Mouse (Mus musculus) thymus, adult 2 months (tissue): ENCODE measurements at regions not wholly inside any gene's neighbourhood (a gene's known extent, or its start where the extent isn't known, plus 50 kb on each side); places are given as distances from the start of the nearest gene placed in this dataset.

Experiments
- DNase-seq: peaks from one replicate; pipeline ENCODE4 v3.0.0; 2021
- H3K27ac ChIP-seq: fragments of 200-500 bp; 2 replicates; pipeline ENCODE4 v1.5.1; 2012; ENCODE audit warnings: low read length, control low read depth; ENCODE audit not compliant: control insufficient read depth, insufficient read depth
- H3K27me3 ChIP-seq: fragments of 200-500 bp; 2 replicates; pipeline ENCODE4 v1.6.1; 2012; ENCODE audit warnings: mild to moderate bottlenecking, low read length, moderate library complexity, mixed read lengths; ENCODE audit not compliant: control insufficient read depth, insufficient read depth
- H3K36me3 ChIP-seq: fragments of 200-500 bp; 2 replicates; pipeline ENCODE4 v1.6.1; 2012; ENCODE audit warnings: mild to moderate bottlenecking, low read length, moderate library complexity; ENCODE audit not compliant: control insufficient read depth, insufficient read depth
- H3K4me1 ChIP-seq: fragments of 200-500 bp; replicated peaks from 2 replicates; pipeline ENCODE4 v1.6.1; 2012; ENCODE audit warnings: low read length; ENCODE audit not compliant: control insufficient read depth, insufficient read depth
- H3K4me3 ChIP-seq: fragments of 200-500 bp; 2 replicates; pipeline ENCODE4 v1.5.1; 2012; ENCODE audit warnings: mild to moderate bottlenecking, low read length, control low read depth, moderate library complexity; ENCODE audit not compliant: control insufficient read depth, insufficient read depth
- CTCF ChIP-seq: fragments of 200-500 bp; IDR thresholded peaks from 2 replicates; pipeline ENCODE4 v1.5.1; 2012; ENCODE audit warnings: mild to moderate bottlenecking, control low read depth, low read length, moderate library complexity, borderline replicate concordance; ENCODE audit not compliant: control insufficient read depth, poor library complexity, insufficient read depth; ENCODE audit errors: extremely low read depth
- POLR2A ChIP-seq: fragments of 200-500 bp; IDR thresholded peaks from 2 replicates; pipeline ENCODE4 v1.6.1; 2012; ENCODE audit warnings: mild to moderate bottlenecking, low read length, control low read depth, moderate library complexity; ENCODE audit not compliant: control insufficient read depth, poor library complexity, insufficient read depth; ENCODE audit errors: extremely low read depth
- WGBS: fragments of 180-500 bp; shearing (Covaris S2); methylation state at CpG from one replicate; pipeline ENCODE4 v1.1.7; 2018; 5-methylcytosine and 5-hydroxymethylcytosine counted together

DNA sequence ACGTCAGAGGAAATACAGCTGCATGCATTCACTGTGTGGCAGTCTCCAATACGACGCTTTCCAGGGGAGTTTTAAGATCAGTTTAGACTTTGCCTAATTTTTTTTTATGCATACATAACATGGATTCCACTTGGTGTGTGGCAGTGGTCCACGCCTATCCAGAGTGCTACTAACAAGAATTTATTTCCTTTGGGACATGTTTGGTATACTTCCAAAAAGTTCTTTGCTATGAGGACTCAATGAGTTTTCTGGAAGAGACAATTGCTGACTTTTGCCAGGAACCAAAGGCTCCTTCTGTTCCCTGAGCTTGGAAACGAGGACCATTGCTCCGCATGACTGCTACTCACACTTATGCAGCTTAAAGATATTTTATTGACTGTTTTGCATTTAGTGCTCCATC is 59.2 kb downstream of the Marcks start:
- H3K4me3 ChIP-seq: no peak overlapping the region
- DNase-seq: no peak
- H3K36me3 ChIP-seq: no peaks in the 10 kb centered on the region
- TF ChIP-seq CTCF (no peak), POLR2A (no peak)
- 92% methylated on average over 6 of the region's 6 CpGs for WGBS
- H3K27me3 ChIP-seq: no peaks in the 10 kb centered on the region
- H3K27ac ChIP-seq: no peak overlapping the region
- H3K4me1 ChIP-seq: no peaks in the 10 kb centered on the region

GRCm38 (mm10) chr10:37078439-37078838 is 60.3 kb downstream of the Marcks start:
- no peaks in the 10 kb centered on the region for H3K4me1 ChIP-seq
- no peak for DNase-seq
- H3K4me3 ChIP-seq: no peak overlapping the region
- 58% methylated on average over 5 of the region's 5 CpGs for WGBS
- no peaks in the 10 kb centered on the region for H3K36me3 ChIP-seq
- no peaks in the 10 kb centered on the region for H3K27me3 ChIP-seq
- no peak for TF ChIP-seq CTCF
- H3K27ac ChIP-seq: no peak overlapping the region

DNA sequence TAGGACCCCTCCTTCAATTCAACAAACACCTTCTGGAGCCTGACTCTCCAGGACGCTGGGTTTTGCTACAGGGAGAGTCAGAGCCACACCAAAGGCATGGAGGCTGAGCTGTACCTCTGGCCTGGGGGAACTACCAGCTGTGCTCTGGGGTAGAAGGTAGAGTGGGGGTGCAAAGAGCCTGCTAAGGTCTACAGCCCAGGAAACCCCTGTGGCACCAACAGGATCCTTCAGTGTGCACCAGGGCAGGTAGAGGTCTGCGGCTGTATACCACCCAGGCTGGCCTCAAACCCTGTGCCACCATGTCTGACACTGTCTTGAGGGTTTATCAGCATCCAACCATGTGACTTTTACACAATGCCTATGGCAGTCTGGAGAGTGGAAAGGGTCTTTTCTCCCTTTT is 61.0 kb downstream of the Marcks start:
- WGBS: 91% methylated on average over 2 of the region's 2 CpGs
- Histone ChIP-seq H3K4me1 (no peaks in the 10 kb centered on the region), H3K27ac (no peak overlapping the region), H3K36me3 (no peaks in the 10 kb centered on the region), H3K27me3 (no peaks in the 10 kb centered on the region), H3K4me3 (no peak overlapping the region)
- TF ChIP-seq POLR2A (no peak), CTCF (no peak)
- DNase-seq: no peak

DNA sequence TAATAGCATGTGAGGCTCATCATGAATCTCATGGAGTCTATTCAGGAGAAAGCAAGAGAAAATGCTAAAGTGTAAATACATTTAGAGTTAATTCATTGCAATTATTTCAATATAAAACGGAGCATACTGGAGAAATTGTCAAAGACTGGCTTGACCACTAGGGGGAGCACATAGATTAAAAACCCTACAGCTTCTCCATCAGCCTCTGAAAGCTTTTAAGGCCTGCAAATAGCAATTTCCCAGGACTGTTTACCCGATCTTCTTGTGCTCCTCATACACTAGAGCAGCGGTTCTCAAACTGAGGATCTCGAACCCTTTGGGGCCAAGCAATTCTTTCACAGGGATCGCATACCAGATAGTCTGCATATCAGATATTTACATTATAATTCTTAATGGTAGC is 65.9 kb downstream of the Marcks start:
- Histone ChIP-seq H3K36me3 (no peaks in the 10 kb centered on the region), H3K27ac (no peak overlapping the region), H3K4me1 (no peaks in the 10 kb centered on the region), H3K27me3 (no peaks in the 10 kb centered on the region), H3K4me3 (no peak overlapping the region)
- 29% methylated on average over 5 of the region's 5 CpGs for WGBS
- peak; percentile 54 for DNase-seq
- TF ChIP-seq POLR2A (no peak), CTCF (no peak)

DNA sequence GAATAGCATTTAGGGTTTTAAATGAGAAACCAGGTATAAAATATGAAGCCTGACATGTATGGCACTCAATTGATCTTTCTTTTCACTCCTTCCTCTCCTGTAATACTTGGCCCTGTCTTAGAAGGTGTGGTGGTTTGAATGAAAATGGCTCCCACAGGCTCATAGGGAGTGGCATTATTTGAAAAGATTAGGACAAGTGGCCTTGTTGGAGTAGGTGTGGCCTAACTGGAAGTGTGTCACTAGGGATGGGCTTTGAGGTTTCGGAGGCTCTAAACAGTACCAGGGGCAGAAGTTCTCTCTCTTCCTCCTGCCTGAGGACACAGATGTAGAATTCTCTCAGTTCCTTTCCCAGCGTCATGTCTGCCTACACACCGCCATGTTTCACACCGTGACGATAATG is 66.7 kb downstream of the Marcks start:
- TF ChIP-seq CTCF: no peak
- no peak for TF ChIP-seq POLR2A
- DNase-seq: no peak
- Histone ChIP-seq H3K27me3 (no peaks in the 10 kb centered on the region), H3K36me3 (no peaks in the 10 kb centered on the region), H3K27ac (no peak overlapping the region), H3K4me3 (no peak overlapping the region), H3K4me1 (no peaks in the 10 kb centered on the region)
- WGBS: 97% methylated on average over 5 of the region's 5 CpGs

- H3K36me3 ChIP-seq: no peaks in the 10 kb centered on the region
- DNase-seq: no peak
- no peak overlapping the region for H3K27ac ChIP-seq
- H3K27me3 ChIP-seq: no peaks in the 10 kb centered on the region
- TF ChIP-seq POLR2A: no peak
- TF ChIP-seq CTCF: no peak
- H3K4me1 ChIP-seq: no peaks in the 10 kb centered on the region
- WGBS: 93% methylated on average over 2 of the region's 2 CpGs
- H3K4me3 ChIP-seq: no peak overlapping the region
These were observed 67.3 kb downstream of the Marcks start for GRCm38 (mm10) chr10:37071420-37071819.
